Mouse (Mus musculus): ENCODE measurements at regions not wholly inside any gene's neighbourhood (a gene's known extent, or its start where the extent isn't known, plus 50 kb on each side); places are given as distances from the start of the nearest gene placed in this dataset.

GRCm38 (mm10) chr2:147926861-147927260 lies 119.9 kb downstream of the Foxa2 start:
- no peak for DNase-seq

- no peak for DNase-seq
These were observed 139.4 kb downstream of the Foxa2 start for GRCm38 (mm10) chr2:147907341-147907740.

GRCm38 (mm10) chr2:147905759-147906740 lies 140.7 kb downstream of the Foxa2 start:
- peak; percentile 21 to 54 for DNase-seq

GRCm38 (mm10) chr2:147905118-147905517 lies 141.7 kb downstream of the Foxa2 start:
- no peak for DNase-seq

- no peak for DNase-seq
These were observed 147.5 kb downstream of the Foxa2 start for GRCm38 (mm10) chr2:147899236-147899635.

- DNase-seq, result peak; percentile 39 to 44
These were observed 151.1 kb downstream of the Foxa2 start for GRCm38 (mm10) chr2:147895691-147896090.

- no peak for DNase-seq
These were observed 152.6 kb downstream of the Foxa2 start for GRCm38 (mm10) chr2:147894213-147894612.

GRCm38 (mm10) chr2:147886191-147886590 lies 160.6 kb downstream of the Foxa2 start:
- no peak for DNase-seq

GRCm38 (mm10) chr2:147877907-147878306 lies 168.9 kb downstream of the Foxa2 start:
- DNase-seq, result no peak

GRCm38 (mm10) chr2:147877543-147877904 lies 169.2 kb downstream of the Foxa2 start:
- DNase-seq, result no peak

- no peak for DNase-seq
These were observed 169.8 kb downstream of the Foxa2 start for GRCm38 (mm10) chr2:147876708-147877542.

- DNase-seq, result no peak
These were observed 173.8 kb downstream of the Foxa2 start for GRCm38 (mm10) chr2:147872972-147873371.

- DNase-seq, result no peak
These were observed 195.5 kb downstream of the Foxa2 start for GRCm38 (mm10) chr2:147851186-147851802.

- DNase-seq, result peak in 1 of 2 experiments; percentile 33
These were observed 199.6 kb downstream of the Foxa2 start for GRCm38 (mm10) chr2:147846968-147847749.

GRCm38 (mm10) chr2:147845256-147845655 lies 201.5 kb downstream of the Foxa2 start:
- no peak for DNase-seq

GRCm38 (mm10) chr2:147840936-147841335 lies 205.8 kb downstream of the Foxa2 start:
- no peak for DNase-seq

- DNase-seq, result no peak
These were observed 208.2 kb downstream of the Foxa2 start for GRCm38 (mm10) chr2:147838613-147839012.

GRCm38 (mm10) chr2:147830551-147830950 lies 216.2 kb downstream of the Foxa2 start:
- no peak for DNase-seq

GRCm38 (mm10) chr2:147816951-147817350 lies 229.8 kb downstream of the Foxa2 start:
- no peak for DNase-seq

- no peak for DNase-seq
These were observed 232.5 kb downstream of the Foxa2 start for GRCm38 (mm10) chr2:147814231-147814630.

GRCm38 (mm10) chr2:147813516-147813915 lies 233.3 kb downstream of the Foxa2 start:
- no peak for DNase-seq

- DNase-seq, result peak in 1 of 2 experiments; percentile 55
These were observed 238.6 kb downstream of the Foxa2 start for GRCm38 (mm10) chr2:147808036-147808675.
